Mouse (Mus musculus) spleen, adult 2 months (tissue): ENCODE measurements around the gene Cacna1e. TPM values are rescaled to one million over a fixed set of nuclear protein-coding genes. Genes with fewer than 3 reads are reported as not detected.

Source experiments
- DNase-seq, 2 experiments: peaks; one replicate each; pipeline versions ENCODE4 v3.0.0 to v3.0.0-alpha.2; 2012 to 2021; ENCODE audit warnings: low spot score in 2 of 2, low read depth in 1 of 2
- H3K27ac ChIP-seq: fragments of 200-500 bp; 2 replicates; pipeline ENCODE4 v1.5.1; 2012; ENCODE audit warnings: low read length, inconsistent platforms; ENCODE audit not compliant: insufficient read depth
- H3K27me3 ChIP-seq: fragments of 200-500 bp; 2 replicates; pipeline ENCODE4 v1.6.1; 2012; ENCODE audit warnings: mild to moderate bottlenecking, moderate library complexity, low read length, inconsistent platforms; ENCODE audit not compliant: control insufficient read depth, insufficient read depth
- H3K36me3 ChIP-seq: fragments of 200-500 bp; 2 replicates; pipeline ENCODE4 v1.6.1; 2012; ENCODE audit warnings: mild to moderate bottlenecking, low read length, inconsistent platforms; ENCODE audit not compliant: control insufficient read depth, insufficient read depth
- H3K4me1 ChIP-seq: fragments of 200-500 bp; 2 replicates; pipeline ENCODE4 v1.6.1; 2011; ENCODE audit warnings: inconsistent platforms; ENCODE audit not compliant: control insufficient read depth, insufficient read depth, insufficient read length
- H3K4me3 ChIP-seq: fragments of 200-500 bp; 2 replicates; pipeline ENCODE4 v1.5.1; 2011; ENCODE audit warnings: mild to moderate bottlenecking, inconsistent platforms; ENCODE audit not compliant: insufficient read depth, insufficient read length; ENCODE audit errors: extremely low read depth
- CTCF ChIP-seq: fragments of 200-500 bp; IDR thresholded peaks from 2 replicates; pipeline ENCODE4 v1.5.1; 2011; ENCODE audit warnings: mild to moderate bottlenecking, inconsistent platforms; ENCODE audit not compliant: insufficient read depth, insufficient read length, insufficient replicate concordance; ENCODE audit errors: extremely low read depth
- POLR2A ChIP-seq: fragments of 200-500 bp; IDR thresholded peaks from 2 replicates; pipeline ENCODE4 v1.6.1; 2011; ENCODE audit warnings: low read depth, low read length, inconsistent platforms
- WGBS: fragments of 180-500 bp; shearing (Covaris S2); methylation state at CpG from one replicate; pipeline ENCODE4 v1.1.7; 2018; 5-methylcytosine and 5-hydroxymethylcytosine counted together
- polyA plus RNA-seq: library from polyadenylated mRNA; depleted of rRNA; stranded (reverse); fragments of >200 nt; gene quantifications from 2 replicates; pipeline ENCODE4 v1.2.3, GENCODE M21; 2012

Cacna1e gene
- polyA plus RNA-seq, 1 experiment = 7.0 TPM

GRCm38 (mm10) chr1:154704558-154705185, 179.6 kb downstream of the Cacna1e start:
- Histone ChIP-seq H3K36me3 (no peaks in the 10 kb centered on the region), H3K27me3 (no peaks in the 10 kb centered on the region), H3K4me3 (no peak overlapping the region), H3K27ac (no peak overlapping the region), H3K4me1 (no peaks in the 10 kb centered on the region)
- TF ChIP-seq POLR2A = no peak
- TF ChIP-seq CTCF = no peak
- no peak for DNase-seq
- 29% methylated on average over 11 of the region's 11 CpGs for WGBS

DNA sequence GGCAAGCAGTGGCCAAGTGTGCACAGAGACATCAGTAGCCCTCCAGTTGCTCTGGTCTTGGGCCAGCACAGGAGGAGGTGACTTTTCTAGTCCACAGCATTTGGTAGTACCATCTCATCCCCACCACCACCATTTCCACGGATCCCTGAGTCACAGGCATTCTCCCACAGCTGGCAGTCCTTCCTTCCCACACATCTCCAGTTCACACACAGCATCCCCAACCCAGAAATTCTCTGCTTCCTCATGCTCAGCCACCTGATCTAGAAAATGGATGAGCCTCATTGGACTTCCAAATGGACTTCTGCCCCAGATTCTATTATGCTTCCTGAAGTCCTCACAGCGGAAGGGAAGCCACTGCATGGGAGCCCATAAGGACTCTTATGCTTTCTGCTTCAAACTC, 181.7 kb downstream of the Cacna1e start:
- H3K27ac ChIP-seq = no peak overlapping the region
- DNase-seq = no peak
- no peaks in the 10 kb centered on the region for H3K36me3 ChIP-seq
- no peak overlapping the region for H3K4me3 ChIP-seq
- no peaks in the 10 kb centered on the region for H3K27me3 ChIP-seq
- no peak for TF ChIP-seq POLR2A
- TF ChIP-seq CTCF = no peak
- 80% methylated on average over 2 of the region's 2 CpGs for WGBS
- no peaks in the 10 kb centered on the region for H3K4me1 ChIP-seq

- Histone ChIP-seq H3K4me1 (no peaks in the 10 kb centered on the region), H3K27me3 (no peaks in the 10 kb centered on the region), H3K27ac (no peak overlapping the region), H3K36me3 (no peaks in the 10 kb centered on the region), H3K4me3 (no peak overlapping the region)
- no peak for DNase-seq
- 64% methylated on average over 14 of the region's 14 CpGs for WGBS
- no peak for TF ChIP-seq CTCF
- no peak for TF ChIP-seq POLR2A
Observed at GRCm38 (mm10) chr1:154688876-154689665, 195.2 kb downstream of the Cacna1e start.

- H3K27me3 ChIP-seq = no peaks in the 10 kb centered on the region
- no peaks in the 10 kb centered on the region for H3K36me3 ChIP-seq
- no peaks in the 10 kb centered on the region for H3K4me1 ChIP-seq
- no peak overlapping the region for H3K4me3 ChIP-seq
- no peak overlapping the region for H3K27ac ChIP-seq
- no peak for TF ChIP-seq CTCF
- 82% methylated on average over 6 of the region's 6 CpGs for WGBS
- DNase-seq = no peak
Observed at GRCm38 (mm10) chr1:154686861-154687260, 197.4 kb downstream of the Cacna1e start.

- no peak for DNase-seq
- no peak for TF ChIP-seq CTCF
- 74% methylated on average over 1 of the region's 1 CpGs for WGBS
Observed at GRCm38 (mm10) chr1:154683477-154684106, 200.7 kb downstream of the Cacna1e start.

GRCm38 (mm10) chr1:154678989-154679388, 205.3 kb downstream of the Cacna1e start:
- TF ChIP-seq CTCF = no peak
- no peak for TF ChIP-seq POLR2A
- Histone ChIP-seq H3K4me1 (no peaks in the 10 kb centered on the region), H3K27me3 (no peaks in the 10 kb centered on the region), H3K36me3 (no peaks in the 10 kb centered on the region), H3K4me3 (no peak overlapping the region), H3K27ac (no peak overlapping the region)
- DNase-seq = no peak
- WGBS = 64% methylated on average over 1 of the region's 1 CpGs

More at GRCm38 (mm10) chr1:154683477-154684106, 200.7 kb downstream of the Cacna1e start:
- H3K27ac ChIP-seq = no peak overlapping the region
- H3K27me3 ChIP-seq = no peaks in the 10 kb centered on the region
- no peaks in the 10 kb centered on the region for H3K36me3 ChIP-seq
- no peaks in the 10 kb centered on the region for H3K4me1 ChIP-seq
- H3K4me3 ChIP-seq = no peak overlapping the region
